Mouse (Mus musculus) ES-E14 (cell line): Measurements from ENCODE around the gene Bicdl1.

ENCODE experiments used
- CHD2 ChIP-seq: IDR thresholded peaks from 2 replicates; pipeline ENCODE4 v1.6.1; 2014; ENCODE audit warnings: mild to moderate bottlenecking, low read depth, low read length, inconsistent platforms
- ZC3H11A ChIP-seq: IDR thresholded peaks from 2 replicates; pipeline ENCODE4 v1.6.1; 2012; ENCODE audit warnings: low read depth, mild to moderate bottlenecking, inconsistent platforms, low read length, borderline replicate concordance

- no peak for TF ChIP-seq CHD2
- no peak for TF ChIP-seq ZC3H11A
Measured at GRCm38 (mm10) chr5:115668986-115669385, 62.4 kb downstream of the Bicdl1 start.
